8 mouse cellular contexts compared by ENCODE assay signal in the genomic region with DNA sequence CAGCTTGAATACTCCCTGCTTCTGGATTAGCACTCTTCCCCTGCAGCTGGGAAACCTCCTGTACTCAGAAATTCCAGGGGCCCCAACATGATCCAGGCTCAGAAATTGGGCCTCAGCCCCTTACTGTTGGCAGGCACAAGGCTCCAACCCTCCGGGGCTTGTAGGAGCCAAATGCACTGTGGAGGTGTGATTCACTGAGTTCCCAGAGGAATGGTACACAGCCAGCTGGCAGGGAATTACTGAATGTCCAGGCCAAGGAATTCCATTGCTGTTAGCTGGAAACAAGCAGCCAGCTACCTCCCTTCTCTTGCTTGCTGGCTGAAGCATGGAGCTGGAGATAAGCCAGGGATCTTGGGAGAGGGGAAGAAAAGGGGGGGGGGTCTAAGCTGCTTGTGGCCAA.
A peak's percentile ranks its signal among the peaks of the same experiment; 100 is the strongest.
DNase-seq lines count a peak whose midpoint lies in the region; ATAC-seq and TF ChIP-seq lines count a peak whose summit lies in the region.

No protein-coding gene starts in this region.

- 41% methylated on average over 1 of the region's 1 CpGs for WGBS in embryonic facial prominence, embryonic 13.5 days
- WGBS in embryonic facial prominence, embryonic 10.5 days: 69% methylated on average over 1 of the region's 1 CpGs
- WGBS in embryonic facial prominence, embryonic 15.5 days: 22% methylated on average over 1 of the region's 1 CpGs
- WGBS in heart, embryonic 14.5 days: 37% methylated on average over 1 of the region's 1 CpGs
- WGBS in lung, postnatal 0 days: 52% methylated on average over 1 of the region's 1 CpGs
- 38% methylated on average over 1 of the region's 1 CpGs for WGBS in stomach, embryonic 15.5 days

- no peak overlapping the region for H3K9ac ChIP-seq in embryonic facial prominence, embryonic 13.5 days
- no peak overlapping the region for H3K9ac ChIP-seq in embryonic facial prominence, embryonic 15.5 days
- no peak overlapping the region for H3K9ac ChIP-seq in heart, embryonic 14.5 days (ENCODE audit: low read length)
- no peak overlapping the region for H3K9ac ChIP-seq in lung, postnatal 0 days (replicated peaks; ENCODE audit: low read depth)
- H3K9ac ChIP-seq in stomach, embryonic 15.5 days: no peak overlapping the region

- 0 out of 2 replicates have a peak, but pooled peaks cover 5% of the 10 kb centered on the region for H3K9me3 ChIP-seq in embryonic facial prominence, embryonic 13.5 days
- H3K9me3 ChIP-seq in embryonic facial prominence, embryonic 10.5 days: 0 out of 2 replicates have a peak, but pooled peaks cover 9% of the 10 kb centered on the region
- H3K9me3 ChIP-seq in embryonic facial prominence, embryonic 15.5 days (replicated peaks): no peaks in the 10 kb centered on the region
- H3K9me3 ChIP-seq in heart, embryonic 14.5 days (ENCODE audit: control insufficient read depth, low read length): peaks cover 4% of the 10 kb centered on the region; the same call in 1 of the 2 replicates
- no peaks in the 10 kb centered on the region for H3K9me3 ChIP-seq in lung, postnatal 0 days (ENCODE audit: low read length)
- H3K9me3 ChIP-seq in stomach, embryonic 15.5 days: no peaks in the 10 kb centered on the region

- peaks cover 17% of the 10 kb centered on the region for H3K4me1 ChIP-seq in embryonic facial prominence, embryonic 13.5 days
- H3K4me1 ChIP-seq in embryonic facial prominence, embryonic 10.5 days: 0 out of 2 replicates have a peak, but pooled peaks cover 4% of the 10 kb centered on the region
- H3K4me1 ChIP-seq in embryonic facial prominence, embryonic 15.5 days: peaks cover 10% of the 10 kb centered on the region
- 0 out of 4 replicates have a peak, but pooled peaks cover 0 to 3% of the 10 kb centered on the region in 2 experiments for H3K4me1 ChIP-seq in heart, embryonic 14.5 days (ENCODE audit: control insufficient read depth in 2 of 2, insufficient read depth in 2 of 2, low read length in 2 of 2)
- no peaks in the 10 kb centered on the region for H3K4me1 ChIP-seq in lung, postnatal 0 days (ENCODE audit: insufficient read depth, low read depth, low read length)
- H3K4me1 ChIP-seq in stomach, embryonic 15.5 days: no peaks in the 10 kb centered on the region; the same call in 1 of the 2 replicates

- no peak overlapping the region for H3K4me3 ChIP-seq in embryonic facial prominence, embryonic 13.5 days
- no peak overlapping the region for H3K4me3 ChIP-seq in embryonic facial prominence, embryonic 10.5 days
- H3K4me3 ChIP-seq in embryonic facial prominence, embryonic 15.5 days (replicated peaks): no peak overlapping the region
- no peak overlapping the region for H3K4me3 ChIP-seq in heart, embryonic 14.5 days (ENCODE audit: control insufficient read depth in 1 of 2, insufficient read depth in 1 of 2, low read depth in 1 of 2, low read length in 2 of 2)
- H3K4me3 ChIP-seq in lung, postnatal 0 days (ENCODE audit: low read depth, low read length): no peak overlapping the region
- H3K4me3 ChIP-seq in stomach, embryonic 15.5 days (replicated peaks): no peak overlapping the region

- H3K27ac ChIP-seq in embryonic facial prominence, embryonic 13.5 days: peak overlapping the region; percentile 51; the same call in 1 of the 2 replicates
- no peak overlapping the region for H3K27ac ChIP-seq in embryonic facial prominence, embryonic 10.5 days (replicated peaks)
- H3K27ac ChIP-seq in embryonic facial prominence, embryonic 15.5 days (replicated peaks): peak overlapping the region; percentile 59
- H3K27ac ChIP-seq in heart, embryonic 14.5 days (replicated peaks in 1 of 2; ENCODE audit: control insufficient read depth in 1 of 2, insufficient read depth in 1 of 2, low read depth in 2 of 2, low read length in 2 of 2): peak overlapping the region in 1 of 2 experiments; percentile 24; a peak in 2 of 4 replicates
- H3K27ac ChIP-seq in lung, postnatal 0 days (ENCODE audit: low read length): no peak overlapping the region
- H3K27ac ChIP-seq in stomach, embryonic 15.5 days: peak overlapping the region; percentile 41; the same call in 1 of the 2 replicates

- ATAC-seq in embryonic facial prominence, embryonic 13.5 days (ENCODE audit: insufficient number of reproducible peaks, insufficient read depth, low FRiP score, low TSS enrichment, low read depth): peak; percentile 89
- ATAC-seq in embryonic facial prominence, embryonic 15.5 days (ENCODE audit: insufficient number of reproducible peaks, low FRiP score, low TSS enrichment, low read depth): peak; percentile 91
- peak; percentile 78 for ATAC-seq in heart, embryonic 14.5 days (ENCODE audit: insufficient number of reproducible peaks, insufficient read depth, low FRiP score, low read depth)
- ATAC-seq in lung, postnatal 0 days: peak; percentile 80
- ATAC-seq in stomach, embryonic 15.5 days (ENCODE audit: insufficient read depth, low FRiP score, low read depth): peak; percentile 89

- no peaks in the 10 kb centered on the region for H3K36me3 ChIP-seq in embryonic facial prominence, embryonic 13.5 days
- H3K36me3 ChIP-seq in embryonic facial prominence, embryonic 10.5 days (replicated peaks): no peaks in the 10 kb centered on the region
- no peaks in the 10 kb centered on the region for H3K36me3 ChIP-seq in embryonic facial prominence, embryonic 15.5 days
- H3K36me3 ChIP-seq in heart, embryonic 14.5 days (ENCODE audit: control insufficient read depth, insufficient read depth, low read length): no peaks in the 10 kb centered on the region
- H3K36me3 ChIP-seq in lung, postnatal 0 days (ENCODE audit: insufficient read depth, low read length): no peaks in the 10 kb centered on the region
- H3K36me3 ChIP-seq in stomach, embryonic 15.5 days: no peaks in the 10 kb centered on the region

- no peak for TF ChIP-seq CTCF in lung, postnatal 0 days (IDR thresholded peaks at IDR 0.05)

- no peak overlapping the region for H3K4me2 ChIP-seq in embryonic facial prominence, embryonic 13.5 days
- H3K4me2 ChIP-seq in embryonic facial prominence, embryonic 15.5 days (replicated peaks): no peak overlapping the region
- H3K4me2 ChIP-seq in heart, embryonic 14.5 days (ENCODE audit: low read length): no peak overlapping the region
- no peak overlapping the region for H3K4me2 ChIP-seq in lung, postnatal 0 days (replicated peaks; ENCODE audit: low read depth, low read length)
- H3K4me2 ChIP-seq in stomach, embryonic 15.5 days: no peak overlapping the region

- no peak for TF ChIP-seq EP300 in lung, postnatal 0 days (IDR thresholded peaks at IDR 0.05)

- H3K27me3 ChIP-seq in embryonic facial prominence, embryonic 13.5 days: no peaks in the 10 kb centered on the region
- no peaks in the 10 kb centered on the region for H3K27me3 ChIP-seq in embryonic facial prominence, embryonic 10.5 days (replicated peaks; ENCODE audit: low read depth, poor library complexity, severe bottlenecking)
- no peaks in the 10 kb centered on the region for H3K27me3 ChIP-seq in embryonic facial prominence, embryonic 15.5 days
- H3K27me3 ChIP-seq in heart, embryonic 14.5 days (ENCODE audit: control insufficient read depth, insufficient read depth, low read length): no peaks in the 10 kb centered on the region
- H3K27me3 ChIP-seq in lung, postnatal 0 days (replicated peaks; ENCODE audit: insufficient read depth, low read length): no peaks in the 10 kb centered on the region
- H3K27me3 ChIP-seq in stomach, embryonic 15.5 days (replicated peaks): no peaks in the 10 kb centered on the region

- no peak for DNase-seq in embryonic facial prominence, embryonic 10.5 days (ENCODE audit: low spot score)
- DNase-seq in kidney, postnatal 36 days: peak; percentile 65 to 73
- DNase-seq in lung, postnatal 0 days (ENCODE audit: low spot score): peak; percentile 81
- no peak for DNase-seq in spleen, adult 12 weeks (ENCODE audit: low spot score)

Comparison
In these comparisons a context has a peak if more than half of its experiments do, and no peak if none do; other contexts are left out.
1. H3K27ac ChIP-seq: peak in embryonic facial prominence, embryonic 13.5 days (single experiment), embryonic facial prominence, embryonic 15.5 days (single experiment) and stomach, embryonic 15.5 days (single experiment); none in embryonic facial prominence, embryonic 10.5 days (single experiment) and lung, postnatal 0 days (single experiment).
2. DNase-seq: peak in kidney, postnatal 36 days (2 of 2) and lung, postnatal 0 days (single experiment); none in embryonic facial prominence, embryonic 10.5 days (single experiment) and spleen, adult 12 weeks (single experiment).
3. Peak in every context shown above with its lines, with median percentiles within 50 percentile points of each other: ATAC-seq.